Mouse (Mus musculus) cerebellum, postnatal 4 days (tissue): ENCODE data around the gene BC030870.

ENCODE experiments used
- DNase-seq, 2 experiments: peaks; one replicate each; pipeline ENCODE4 v3.0.0; 2022; ENCODE audit warnings: low spot score in 2 of 2, mixed read lengths in 1 of 2

BC030870 gene

GRCm38 (mm10) chr8:65129199-65129788 lies at the start of gene BC030870:
BC030870 (minus strand) TSS chr8:65129563.
- DNase-seq: no peak

GRCm38 (mm10) chr8:65174746-65175476 lies 45.5 kb upstream of the BC030870 start:
- DNase-seq: no peak

- no peak for DNase-seq
These were observed 39.8 kb upstream of the BC030870 start for GRCm38 (mm10) chr8:65169184-65169583.

- peak in 1 of 2 experiments; percentile 40 for DNase-seq
These were observed 31.3 kb upstream of the BC030870 start for GRCm38 (mm10) chr8:65160676-65161075.

- DNase-seq: peak in 1 of 2 experiments; percentile 17
These were observed 29.9 kb upstream of the BC030870 start for GRCm38 (mm10) chr8:65159096-65159748.

- peak in 1 of 2 experiments; percentile 66 for DNase-seq
These were observed 28.5 kb upstream of the BC030870 start for GRCm38 (mm10) chr8:65157901-65158300.

GRCm38 (mm10) chr8:65138830-65139466 lies 9.6 kb upstream of the BC030870 start:
- no peak for DNase-seq

GRCm38 (mm10) chr8:65126454-65126853 lies 2.9 kb downstream of the BC030870 start:
- DNase-seq: no peak

- no peak for DNase-seq
These were observed 3.3 kb downstream of the BC030870 start for GRCm38 (mm10) chr8:65126014-65126413.

- DNase-seq: no peak
These were observed 17.3 kb downstream of the BC030870 start for GRCm38 (mm10) chr8:65112092-65112491.

GRCm38 (mm10) chr8:65110285-65110691 lies 19.1 kb downstream of the BC030870 start:
- DNase-seq: peak; percentile 40 to 75

GRCm38 (mm10) chr8:65108936-65109335 lies 20.4 kb downstream of the BC030870 start:
- no peak for DNase-seq

- DNase-seq: no peak
These were observed 21.2 kb downstream of the BC030870 start for GRCm38 (mm10) chr8:65107936-65108718.

GRCm38 (mm10) chr8:65104041-65104440 lies 25.3 kb downstream of the BC030870 start:
- no peak for DNase-seq

GRCm38 (mm10) chr8:65103632-65104031 lies 25.7 kb downstream of the BC030870 start:
- no peak for DNase-seq

GRCm38 (mm10) chr8:65099735-65100134 lies 29.6 kb downstream of the BC030870 start:
- no peak for DNase-seq

GRCm38 (mm10) chr8:65097760-65098415 lies 31.5 kb downstream of the BC030870 start:
- DNase-seq: no peak

GRCm38 (mm10) chr8:65089781-65090180 lies 39.6 kb downstream of the BC030870 start:
- no peak for DNase-seq

GRCm38 (mm10) chr8:65088120-65088519 lies 41.2 kb downstream of the BC030870 start:
- DNase-seq: no peak

- DNase-seq: no peak
These were observed 41.7 kb downstream of the BC030870 start for GRCm38 (mm10) chr8:65087711-65088110.

GRCm38 (mm10) chr8:65085680-65086079 lies 43.7 kb downstream of the BC030870 start:
- DNase-seq: no peak
